Mouse (Mus musculus): ENCODE results near the gene E2f8. TPM values are rescaled to one million over a fixed set of nuclear protein-coding genes. Genes with fewer than 3 reads are reported as not detected.

The E2f8 gene
- polyA plus RNA-seq, 1 experiment from 2014 or later = 15.7 TPM

GRCm38 (mm10) chr7:48823621-48824020, 57.8 kb downstream of the E2f8 start:
- WGBS = 97% methylated on average over 3 of the region's 3 CpGs
- Histone ChIP-seq H3K9me3 (no peaks in the 10 kb centered on the region), H3K27ac (no peak overlapping the region), H3K4me3 (no peak overlapping the region), H3K4me1 (replicated peaks) (no peaks in the 10 kb centered on the region), H3K27me3 (ENCODE audit: insufficient read depth, poor library complexity, severe bottlenecking) (peaks cover 38% of the 10 kb centered on the region), H3K36me3 (peaks cover 96% of the 10 kb centered on the region)
- DNase-seq (ENCODE audit: low spot score) = no peak

GRCm38 (mm10) chr7:48821654-48822053, 59.7 kb downstream of the E2f8 start:
- DNase-seq (ENCODE audit: low spot score) = no peak
- H3K9me3 ChIP-seq = no peaks in the 10 kb centered on the region
- H3K36me3 ChIP-seq = peaks cover 100% of the 10 kb centered on the region
- H3K27me3 ChIP-seq (ENCODE audit: insufficient read depth, poor library complexity, severe bottlenecking) = peaks cover 20% of the 10 kb centered on the region
- H3K4me3 ChIP-seq = no peak overlapping the region
- no peaks in the 10 kb centered on the region for H3K4me1 ChIP-seq (replicated peaks)
- H3K27ac ChIP-seq = no peak overlapping the region
- WGBS = 92% methylated on average over 5 of the region's 5 CpGs

Other genes with a start within 250 kb of the E2f8 start
- gene Mrgprb3, start 237.8 kb downstream of the E2f8 start, polyA plus RNA-seq (2016; fragmentation: Nextera tagmentation; extraction: Ambion mirVana) = not detected in 2 replicates
- 32.1 and 35.2 TPM in 2 replicates for gene Zdhhc13, start 92.6 kb downstream of the E2f8 start, polyA plus RNA-seq (2016; fragmentation: Nextera tagmentation; extraction: Ambion mirVana)
- gene Csrp3, start 33.6 kb downstream of the E2f8 start, polyA plus RNA-seq (2016; fragmentation: Nextera tagmentation; extraction: Ambion mirVana) = 0.44 TPM in 1 of 2 replicates, not detected in the other
- gene Nav2, start 27.1 kb upstream of the E2f8 start, polyA plus RNA-seq (2016; fragmentation: Nextera tagmentation; extraction: Ambion mirVana) = 19.1 and 25.6 TPM in 2 replicates